Mouse (Mus musculus) limb, embryonic 14.5 days (tissue): Measurements from ENCODE around the gene Fndc10. TPM values are rescaled to one million over a fixed set of nuclear protein-coding genes. Genes with fewer than 3 reads are reported as not detected.
A peak's percentile ranks its signal among the peaks of the same experiment; 100 is the strongest.

Experiments
- ATAC-seq: fragments of 200-750 bp; cut with Nextera tagmentation; 2 replicates; pipeline ENCODE4 v1.8.0; 2017; ENCODE audit warnings: low read depth, moderate number of reproducible peaks, moderate TSS enrichment; ENCODE audit not compliant: low FRiP score
- DNase-seq: peaks from one replicate; pipeline ENCODE4 v3.0.0-alpha.2; 2015; ENCODE audit warnings: low spot score
- H3K27ac ChIP-seq: fragments of 300-500 bp; sonication (generic); replicated peaks from 2 replicates; pipeline ENCODE4 v1.5.1; 2014; ENCODE audit warnings: low read depth, mild to moderate bottlenecking, low read length, moderate library complexity, mixed read lengths
- H3K27me3 ChIP-seq: fragments of 300-500 bp; sonication (generic); 2 replicates; pipeline ENCODE4 v1.6.1; 2014; ENCODE audit warnings: low read length, mixed read lengths; ENCODE audit not compliant: control insufficient read depth, insufficient read depth
- H3K36me3 ChIP-seq: fragments of 300-500 bp; sonication (generic); 2 replicates; pipeline ENCODE4 v1.6.1; 2014; ENCODE audit warnings: mild to moderate bottlenecking, low read length, moderate library complexity, mixed read lengths; ENCODE audit not compliant: control insufficient read depth, insufficient read depth
- H3K4me1 ChIP-seq: fragments of 300-500 bp; sonication (generic); 2 replicates; pipeline ENCODE4 v1.6.1; 2014; ENCODE audit warnings: antibody characterized with exemption, low read length, mixed read lengths; ENCODE audit not compliant: control insufficient read depth, insufficient read depth
- H3K4me2 ChIP-seq: fragments of 300-500 bp; sonication (generic); replicated peaks from 2 replicates; pipeline ENCODE4 v1.6.1; 2014; ENCODE audit warnings: low read depth, mild to moderate bottlenecking, low read length, moderate library complexity; ENCODE audit not compliant: severe bottlenecking
- H3K4me3 ChIP-seq: fragments of 300-500 bp; sonication (generic); replicated peaks from 2 replicates; pipeline ENCODE4 v1.5.1; 2014; ENCODE audit warnings: low read length
- H3K9ac ChIP-seq: fragments of 300-500 bp; sonication (generic); 2 replicates; pipeline ENCODE4 v1.6.1; 2014; ENCODE audit warnings: mild to moderate bottlenecking, low read depth, low read length, moderate library complexity; ENCODE audit not compliant: severe bottlenecking
- H3K9me3 ChIP-seq: fragments of 300-500 bp; sonication (generic); 2 replicates; pipeline ENCODE4 v1.6.1; 2016; ENCODE audit warnings: low read length; ENCODE audit not compliant: control insufficient read depth
- POLR2A ChIP-seq: fragments of 200-500 bp; IDR thresholded peaks from 2 replicates; pipeline ENCODE4 v1.8.0; 2012; ENCODE audit warnings: inconsistent platforms, mild to moderate bottlenecking, moderate library complexity, borderline replicate concordance; ENCODE audit not compliant: insufficient read depth, insufficient read length; ENCODE audit errors: extremely low read depth
- WGBS: fragments of 180-500 bp; shearing (Covaris S2); extraction: QIAGEN DNeasy Blood & Tissue Kit; methylation state at CpG from one replicate; pipeline ENCODE4 v1.1.7; 2014; 5-methylcytosine and 5-hydroxymethylcytosine counted together
- polyA plus RNA-seq, 2 experiments: library from polyadenylated mRNA; depleted of rRNA in 1 of 2; stranded (reverse) in 1 of 2; unstranded in 1 of 2; fragments of >200 nt; fragmentation: Nextera tagmentation in 1 of 2; extraction: Ambion mirVana in 1 of 2; gene quantifications; 2 replicates each; pipeline versions ENCODE4 v1.2.1 to v1.2.3; 2012 to 2014

The Fndc10 gene
- polyA plus RNA-seq, 2 experiments, result 9.4 to 31.0 TPM

DNA sequence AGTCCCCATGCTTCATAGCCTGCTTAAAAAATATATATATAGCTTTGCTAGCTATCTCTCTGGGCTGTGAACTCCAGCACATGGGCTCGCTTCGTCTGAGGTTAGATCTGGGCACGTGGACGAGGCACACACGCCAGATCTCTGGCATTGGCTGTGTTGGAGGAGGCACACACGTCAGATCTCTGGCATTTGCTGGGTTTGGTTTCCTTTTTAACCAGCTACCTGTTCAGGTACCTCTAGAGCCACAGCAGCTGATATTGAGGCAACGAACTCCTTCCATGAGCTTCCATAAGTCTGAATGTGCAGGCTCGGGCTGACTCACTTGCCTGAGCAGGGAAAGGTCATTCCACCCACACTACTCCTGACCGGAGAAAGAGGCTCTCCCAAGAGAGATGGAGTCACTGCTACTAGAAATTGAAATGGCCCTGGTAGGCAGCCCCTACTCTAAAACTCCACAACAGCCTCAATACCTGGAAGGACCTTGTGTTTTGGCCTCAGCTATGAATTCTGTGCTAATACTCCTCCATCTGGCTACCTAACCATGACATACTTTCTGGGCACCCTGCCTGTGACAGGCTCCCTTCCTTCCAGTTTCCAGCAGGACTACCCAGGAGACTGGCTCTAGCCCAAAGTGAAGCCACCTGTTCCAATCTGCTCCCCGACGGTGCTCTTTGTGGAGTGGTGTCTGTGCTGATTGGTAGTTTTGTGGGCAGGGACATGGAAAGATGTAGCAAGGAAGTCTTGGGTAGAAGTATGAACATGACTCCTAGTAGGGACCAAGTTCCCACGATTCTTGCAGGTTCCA, 3.4 kb upstream of the Fndc10 start:
- H3K4me3 ChIP-seq, result no peak overlapping the region
- H3K27me3 ChIP-seq, result peaks cover 4% of the 10 kb centered on the region; the same call in 1 of the 2 replicates
- TF ChIP-seq POLR2A, result no peak
- DNase-seq (no peak), ATAC-seq (no peak)
- WGBS, result 81% methylated on average over 12 of the region's 12 CpGs
- peaks cover 8% of the 10 kb centered on the region for H3K4me1 ChIP-seq
- no peak overlapping the region for H3K9ac ChIP-seq
- H3K27ac ChIP-seq, result no peak overlapping the region
- H3K9me3 ChIP-seq, result no peaks in the 10 kb centered on the region
- no peak overlapping the region for H3K4me2 ChIP-seq
- no peaks in the 10 kb centered on the region for H3K36me3 ChIP-seq

- no peaks in the 10 kb centered on the region; the same call in 1 of the 2 replicates for H3K36me3 ChIP-seq
- no peak overlapping the region for H3K27ac ChIP-seq
- no peak for ATAC-seq
- H3K27me3 ChIP-seq, result peaks cover 4% of the 10 kb centered on the region; the same call in 1 of the 2 replicates
- DNase-seq, result no peak
- no peak for TF ChIP-seq POLR2A
- H3K4me2 ChIP-seq, result no peak overlapping the region
- H3K9ac ChIP-seq, result no peak overlapping the region
- H3K9me3 ChIP-seq, result no peaks in the 10 kb centered on the region
- 92% methylated on average over 3 of the region's 3 CpGs for WGBS
- H3K4me3 ChIP-seq, result no peak overlapping the region
- peaks cover 13% of the 10 kb centered on the region for H3K4me1 ChIP-seq
Measured at GRCm38 (mm10) chr4:155692421-155692820, 1.7 kb upstream of the Fndc10 start.

DNA sequence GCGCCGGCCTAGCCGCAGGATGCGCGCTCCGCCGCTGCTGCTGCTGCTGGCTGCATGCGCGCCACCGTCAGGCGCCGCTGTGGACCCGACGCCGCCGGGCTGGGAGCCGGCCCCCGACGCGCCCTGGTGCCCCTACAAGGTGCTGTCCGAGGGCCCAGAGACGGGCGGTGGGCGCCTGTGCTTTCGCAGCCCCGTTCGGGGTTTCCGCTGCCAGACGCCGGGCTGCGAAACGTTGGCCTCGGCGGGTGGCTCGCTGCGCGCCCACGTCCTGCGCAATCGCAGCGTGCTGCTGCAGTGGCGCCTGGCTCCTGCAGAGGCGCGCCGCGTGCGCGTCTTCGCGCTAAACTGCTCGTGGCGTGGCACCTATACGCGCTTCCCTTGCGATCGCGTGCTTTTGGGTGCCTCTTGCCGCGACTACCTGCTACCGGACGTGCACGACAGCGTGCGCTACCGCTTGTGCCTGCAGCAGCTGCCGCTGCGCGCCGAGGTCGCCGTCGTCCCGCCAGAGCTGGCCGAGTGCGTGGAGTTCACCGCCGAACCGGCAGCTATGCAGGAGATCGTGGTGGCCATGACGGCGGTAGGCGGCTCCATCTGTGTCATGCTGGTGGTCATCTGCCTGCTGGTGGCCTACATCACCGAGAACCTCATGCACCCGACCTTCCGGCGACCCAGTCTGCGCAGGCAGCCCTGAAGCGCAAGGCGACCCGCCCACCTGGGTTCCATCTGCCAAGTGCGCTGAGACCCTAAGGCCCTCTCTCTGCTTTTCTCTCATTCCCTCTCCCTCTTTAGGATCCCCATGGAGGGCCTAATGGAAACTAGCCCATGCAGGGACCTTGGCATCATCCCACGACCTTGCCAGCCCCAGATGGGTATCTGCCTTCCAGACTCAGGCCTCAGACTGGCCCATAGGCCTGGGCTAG, 600 bp downstream of the Fndc10 start:
- Histone ChIP-seq H3K9ac (peak overlapping the region; percentile 81), H3K4me2 (peak overlapping the region; percentile 96), H3K4me3 (peak overlapping the region; percentile 69), H3K27me3 (peaks cover 4% of the 10 kb centered on the region; the same call in 1 of the 2 replicates), H3K27ac (peak overlapping the region; percentile 76), H3K9me3 (no peaks in the 10 kb centered on the region), H3K4me1 (peaks cover 13% of the 10 kb centered on the region), H3K36me3 (no peaks in the 10 kb centered on the region; the same call in 1 of the 2 replicates)
- ATAC-seq, result peak; percentile 87
- DNase-seq, result peak; percentile 63
- under 1% methylated on average over 90 of the region's 92 CpGs for WGBS
- 0 out of 2 replicates have a peak, but pooled peaks have one; percentile 29 for TF ChIP-seq POLR2A

- Histone ChIP-seq H3K36me3 (no peaks in the 10 kb centered on the region; the same call in 1 of the 2 replicates), H3K4me1 (peaks cover 13% of the 10 kb centered on the region), H3K27me3 (peaks cover 4% of the 10 kb centered on the region; the same call in 1 of the 2 replicates), H3K9ac (peak overlapping the region; percentile 81), H3K27ac (no peak overlapping the region), H3K4me2 (peak overlapping the region; percentile 96), H3K9me3 (no peaks in the 10 kb centered on the region), H3K4me3 (peak overlapping the region; percentile 69)
- DNase-seq (no peak), ATAC-seq (no peak)
- WGBS, result 75% methylated on average over 4 of the region's 4 CpGs
- no peak for TF ChIP-seq POLR2A
Measured at GRCm38 (mm10) chr4:155695531-155696062, 1.5 kb downstream of the Fndc10 start.
